Mouse (Mus musculus) kidney, adult 9 months (tissue): ENCODE data around the gene Dlk2.

Experiments used
- DNase-seq: peaks from one replicate; pipeline ENCODE4 v3.0.0; 2022

Gene Dlk2

DNA sequence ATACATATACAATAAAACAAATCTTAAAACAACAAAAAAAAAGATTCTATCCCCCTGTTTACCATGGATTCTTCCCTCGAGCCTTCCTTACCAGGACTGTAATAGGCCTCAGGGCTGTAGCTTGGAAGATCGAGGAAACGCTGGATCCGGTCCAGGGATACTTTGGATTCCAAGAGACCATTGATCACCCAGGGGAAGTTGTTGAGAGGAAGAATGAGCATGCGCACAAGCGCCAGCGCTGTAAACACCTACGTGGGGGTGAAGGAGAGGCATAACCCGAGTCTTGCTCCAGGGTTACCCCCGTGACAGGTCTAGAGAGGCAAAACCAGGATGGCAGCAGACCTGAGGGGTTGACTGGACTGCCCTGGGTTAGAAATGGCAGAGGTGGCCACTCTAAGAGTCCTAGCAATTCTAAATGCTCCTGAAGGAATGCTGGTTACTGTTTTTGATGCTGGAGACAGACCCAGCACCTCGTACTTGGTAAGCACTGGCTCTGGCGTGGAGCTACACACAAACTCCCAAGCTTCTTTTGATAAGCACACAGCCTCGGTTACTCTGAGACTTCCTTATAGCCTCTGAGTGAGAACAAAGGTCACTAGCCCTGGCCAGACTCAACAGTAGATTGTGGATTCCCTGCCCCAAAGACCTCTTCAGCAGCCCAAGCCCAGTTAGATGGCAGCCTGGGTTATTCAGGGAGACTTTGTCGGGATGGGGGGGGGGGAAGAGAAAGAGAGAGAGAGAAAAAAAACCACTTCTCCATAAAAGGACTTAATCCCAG, 25.0 kb downstream of the Dlk2 start:
- peak; percentile 35 for DNase-seq

DNA sequence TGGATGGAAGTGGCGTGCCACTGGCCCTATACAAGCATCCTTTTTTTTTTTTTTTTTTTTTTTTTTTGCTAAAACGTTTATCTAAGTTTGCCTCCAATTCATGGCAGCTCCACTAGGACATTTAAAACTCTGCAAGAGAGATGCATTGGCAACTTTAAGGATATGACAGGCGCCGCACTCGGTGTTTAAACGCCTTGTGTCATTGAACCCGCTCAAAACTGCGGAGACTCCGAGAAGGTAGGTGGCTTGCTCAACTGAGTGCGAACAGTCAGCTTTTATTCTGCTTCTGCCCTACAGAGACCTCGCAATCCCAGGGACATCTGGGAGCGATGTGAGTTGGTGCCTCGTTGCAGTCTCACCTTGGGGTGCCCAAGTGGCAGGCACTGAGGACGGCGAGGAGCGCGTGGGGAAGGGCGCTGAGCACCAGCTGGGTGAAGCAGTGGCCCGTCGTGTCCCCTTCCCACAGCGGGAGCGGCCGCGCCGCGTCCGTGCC, 30.2 kb downstream of the Dlk2 start:
- no peak for DNase-seq

DNA sequence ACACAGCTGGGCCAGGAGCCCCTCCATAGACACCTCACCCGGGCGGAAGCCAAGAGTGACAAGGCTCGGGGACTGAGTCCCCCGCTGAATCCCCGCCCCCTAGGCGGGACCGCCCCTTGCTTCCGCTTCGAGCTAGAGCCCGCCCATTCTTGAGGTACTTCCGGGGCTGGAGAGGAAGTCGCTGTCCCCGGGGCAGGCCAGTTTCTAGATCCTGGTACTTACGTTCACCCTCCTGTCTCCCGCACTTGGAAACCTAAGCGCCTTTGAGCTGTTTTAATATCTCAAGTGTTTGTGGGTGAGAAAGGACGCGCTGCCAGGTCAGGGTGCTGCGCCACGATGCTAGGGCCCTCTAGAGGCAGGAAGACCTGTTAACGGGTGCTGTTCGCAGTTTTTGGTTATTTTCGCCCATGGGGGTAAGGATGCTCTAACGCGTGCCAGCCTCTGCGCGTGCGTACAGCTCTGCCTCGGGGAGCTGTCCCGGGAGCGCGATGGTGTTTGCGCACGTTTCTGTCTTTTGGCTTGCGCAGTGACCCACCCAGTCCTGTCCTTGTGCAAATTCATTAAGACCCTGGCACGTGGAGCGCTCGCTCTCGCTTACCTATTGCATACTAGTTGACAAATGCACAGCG, 30.8 kb downstream of the Dlk2 start, which contains the start of gene Abcc10:
TSS of gene Abcc10 (minus strand) at position 447 of the 629 bp plus-strand sequence.
- DNase-seq = peak; percentile 97

DNA sequence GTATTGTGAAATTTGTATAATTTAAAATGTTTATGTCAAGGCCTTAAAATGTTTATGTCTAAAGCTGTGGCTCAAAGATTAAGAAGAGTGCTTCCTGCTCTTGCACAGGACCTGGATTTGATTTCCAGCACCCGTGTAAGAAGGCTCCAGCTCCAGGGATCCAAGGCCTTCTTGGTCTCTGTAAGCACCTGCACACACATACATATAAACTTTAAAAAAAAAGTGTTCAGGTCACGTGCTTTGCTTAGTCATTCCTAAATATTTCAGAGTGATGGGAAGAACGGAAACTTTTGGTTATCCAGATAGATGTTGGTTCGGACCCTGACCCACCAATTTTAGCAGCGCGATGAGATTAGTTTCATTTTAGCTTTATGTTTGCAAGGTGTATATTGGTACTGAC, 31.5 kb downstream of the Dlk2 start:
- DNase-seq = no peak

DNA sequence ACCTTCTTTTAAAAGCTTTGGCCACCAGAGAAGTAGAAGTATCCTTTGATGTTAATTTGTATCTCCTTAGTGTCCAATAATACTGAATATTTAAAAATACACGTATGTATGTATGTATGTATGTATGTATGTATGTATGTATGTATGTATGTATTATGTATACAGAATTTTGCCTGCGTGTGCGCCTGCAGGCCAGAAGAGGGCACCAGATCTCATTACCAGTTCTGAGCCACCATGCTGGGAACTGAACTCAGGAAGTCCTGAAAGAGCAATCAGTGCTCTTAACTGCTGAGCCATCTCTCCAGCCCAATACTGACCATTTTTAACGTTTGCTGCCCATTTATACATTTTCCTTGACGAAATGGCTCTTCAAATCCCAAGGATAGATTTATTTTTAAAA, 39.3 kb downstream of the Dlk2 start:
- DNase-seq = peak; percentile 30

DNA sequence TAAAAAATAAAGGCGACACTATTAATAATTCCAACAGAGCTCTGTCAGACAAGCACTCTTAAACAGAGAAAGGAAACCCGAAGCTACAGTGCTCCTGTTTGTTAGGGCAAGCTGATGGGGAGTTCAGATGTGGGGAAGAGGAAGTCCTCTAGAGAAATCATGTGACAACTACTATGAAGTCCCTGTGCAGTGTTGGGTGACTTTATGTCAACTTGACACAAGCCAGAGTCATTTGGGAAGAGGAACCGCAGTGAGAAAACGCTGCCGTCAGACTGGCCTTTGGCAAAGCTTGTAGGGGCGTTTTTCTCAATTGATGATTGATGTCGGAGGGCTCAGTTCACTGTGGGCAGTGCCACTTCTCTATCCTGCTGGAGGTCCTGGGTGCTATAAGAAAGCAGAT, 44.0 kb downstream of the Dlk2 start:
- no peak for DNase-seq

DNA sequence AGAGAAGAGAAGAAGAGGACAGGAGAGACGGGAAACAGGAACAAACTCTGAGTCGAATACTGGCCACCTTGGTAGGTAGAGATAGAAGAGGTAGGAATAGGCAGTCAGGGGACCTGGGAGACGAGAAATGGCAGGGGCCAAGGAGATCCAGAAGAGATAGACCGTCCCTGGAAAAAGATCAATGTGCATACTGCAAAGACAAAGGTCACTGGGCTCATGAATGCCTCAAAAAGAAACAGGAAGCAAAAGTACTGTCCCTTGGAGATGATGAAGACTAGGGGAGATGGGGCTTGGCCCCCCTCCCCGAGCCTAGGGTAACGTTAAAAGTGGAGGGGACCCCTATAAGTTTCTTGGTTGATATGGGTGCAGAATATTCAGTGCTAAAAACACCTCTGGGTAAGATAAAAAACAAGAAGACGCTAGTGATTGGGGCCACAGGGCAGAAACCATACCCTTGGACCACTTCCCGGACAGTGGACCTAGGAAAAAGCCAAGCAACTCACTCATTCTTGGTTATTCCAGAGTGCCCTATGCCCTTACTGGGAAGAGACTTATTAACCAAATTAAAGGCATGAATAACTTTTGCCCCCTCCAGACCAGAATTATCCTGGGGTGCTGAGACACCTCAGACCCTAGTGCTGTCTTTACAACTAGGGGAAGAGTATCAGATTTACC, 53.9 kb downstream of the Dlk2 start:
- DNase-seq = peak; percentile 84
